Mouse (Mus musculus): Measurements from ENCODE around the gene Gabbr2. TPM values are rescaled to one million over a fixed set of nuclear protein-coding genes. Genes with fewer than 3 reads are reported as not detected.

The Gabbr2 gene
- not detected in 2 replicates for polyA plus RNA-seq (2012; ENCODE audit: insufficient read depth, low replicate concordance)

GRCm38 (mm10) chr4:46991016-46991958, at the start of gene Gabbr2:
Gene Gabbr2 (minus strand): TSS chr4:46991873.
- H3K27me3 ChIP-seq (replicated peaks): peaks cover 73% of the 10 kb centered on the region
- no peaks in the 10 kb centered on the region for H3K9me3 ChIP-seq
- no peaks in the 10 kb centered on the region for H3K4me1 ChIP-seq
- no peaks in the 10 kb centered on the region for H3K36me3 ChIP-seq (replicated peaks; ENCODE audit: low read length)
- TF ChIP-seq FLI1 (IDR thresholded peaks at IDR 0.05; ENCODE audit: low read length): no peak
- TF ChIP-seq GATA1 (IDR thresholded peaks at IDR 0.05; ENCODE audit: borderline replicate concordance, low read length): no peak
- H3K4me3 ChIP-seq (replicated peaks): no peak within 1 kb of the TSS

- Histone ChIP-seq H3K4me1 (peaks cover 23% of the 10 kb centered on the region), H3K4me3 (replicated peaks) (no peak overlapping the region), H3K27me3 (replicated peaks) (peaks cover 51% of the 10 kb centered on the region), H3K9me3 (no peaks in the 10 kb centered on the region), H3K36me3 (replicated peaks; ENCODE audit: low read length) (no peaks in the 10 kb centered on the region)
- TF ChIP-seq FLI1 (IDR thresholded peaks at IDR 0.05; ENCODE audit: low read length): no peak
- no peak for TF ChIP-seq GATA1 (IDR thresholded peaks at IDR 0.05; ENCODE audit: borderline replicate concordance, low read length)
Observed at GRCm38 (mm10) chr4:47039586-47039985, 47.9 kb upstream of the Gabbr2 start.

- TF ChIP-seq FLI1 (IDR thresholded peaks at IDR 0.05; ENCODE audit: low read length): no peak
- TF ChIP-seq GATA1 (IDR thresholded peaks at IDR 0.05; ENCODE audit: borderline replicate concordance, low read length): no peak
- no peak overlapping the region for H3K4me3 ChIP-seq (replicated peaks)
- H3K9me3 ChIP-seq: no peaks in the 10 kb centered on the region
- H3K4me1 ChIP-seq: peaks cover 11% of the 10 kb centered on the region
- H3K36me3 ChIP-seq (replicated peaks; ENCODE audit: low read length): no peaks in the 10 kb centered on the region
- H3K27me3 ChIP-seq (replicated peaks): peaks cover 57% of the 10 kb centered on the region
Observed at GRCm38 (mm10) chr4:47037321-47037657, 45.6 kb upstream of the Gabbr2 start.

- Histone ChIP-seq H3K4me1 (peaks cover 6% of the 10 kb centered on the region; the same call in 1 of the 2 replicates), H3K9me3 (no peaks in the 10 kb centered on the region), H3K36me3 (replicated peaks; ENCODE audit: low read length) (no peaks in the 10 kb centered on the region), H3K27me3 (replicated peaks) (peaks cover 58% of the 10 kb centered on the region), H3K4me3 (replicated peaks) (no peak overlapping the region)
- no peak for TF ChIP-seq FLI1 (IDR thresholded peaks at IDR 0.05; ENCODE audit: low read length)
- no peak for TF ChIP-seq GATA1 (IDR thresholded peaks at IDR 0.05; ENCODE audit: borderline replicate concordance, low read length)
Observed at GRCm38 (mm10) chr4:47036486-47037320, 45.0 kb upstream of the Gabbr2 start.

GRCm38 (mm10) chr4:47035536-47035935, 43.9 kb upstream of the Gabbr2 start:
- H3K36me3 ChIP-seq (replicated peaks; ENCODE audit: low read length): no peaks in the 10 kb centered on the region
- no peaks in the 10 kb centered on the region for H3K9me3 ChIP-seq
- H3K27me3 ChIP-seq (replicated peaks): peaks cover 59% of the 10 kb centered on the region
- H3K4me1 ChIP-seq: no peaks in the 10 kb centered on the region; the same call in 1 of the 2 replicates
- TF ChIP-seq FLI1 (IDR thresholded peaks at IDR 0.05; ENCODE audit: low read length) (no peak), GATA1 (IDR thresholded peaks at IDR 0.05; ENCODE audit: borderline replicate concordance, low read length) (no peak)
- H3K4me3 ChIP-seq (replicated peaks): no peak overlapping the region

GRCm38 (mm10) chr4:47032171-47032570, 40.5 kb upstream of the Gabbr2 start:
- Histone ChIP-seq H3K9me3 (no peaks in the 10 kb centered on the region), H3K27me3 (replicated peaks) (peaks cover 51% of the 10 kb centered on the region), H3K36me3 (replicated peaks; ENCODE audit: low read length) (no peaks in the 10 kb centered on the region), H3K4me1 (no peaks in the 10 kb centered on the region), H3K4me3 (replicated peaks) (no peak overlapping the region)
- TF ChIP-seq FLI1 (IDR thresholded peaks at IDR 0.05; ENCODE audit: low read length) (no peak), GATA1 (IDR thresholded peaks at IDR 0.05; ENCODE audit: borderline replicate concordance, low read length) (no peak)

GRCm38 (mm10) chr4:47028791-47029190, 37.1 kb upstream of the Gabbr2 start:
- Histone ChIP-seq H3K27me3 (replicated peaks) (peaks cover 40% of the 10 kb centered on the region), H3K4me3 (replicated peaks) (no peak overlapping the region), H3K9me3 (no peaks in the 10 kb centered on the region), H3K4me1 (no peaks in the 10 kb centered on the region; the same call in 1 of the 2 replicates), H3K36me3 (replicated peaks; ENCODE audit: low read length) (no peaks in the 10 kb centered on the region)
- TF ChIP-seq GATA1 (IDR thresholded peaks at IDR 0.05; ENCODE audit: borderline replicate concordance, low read length): no peak
- TF ChIP-seq FLI1 (IDR thresholded peaks at IDR 0.05; ENCODE audit: low read length): no peak

GRCm38 (mm10) chr4:47023949-47024348, 32.3 kb upstream of the Gabbr2 start:
- Histone ChIP-seq H3K9me3 (no peaks in the 10 kb centered on the region), H3K36me3 (replicated peaks; ENCODE audit: low read length) (no peaks in the 10 kb centered on the region), H3K4me1 (no peaks in the 10 kb centered on the region; the same call in 1 of the 2 replicates), H3K27me3 (replicated peaks) (peaks cover 47% of the 10 kb centered on the region), H3K4me3 (replicated peaks) (no peak overlapping the region)
- no peak for TF ChIP-seq GATA1 (IDR thresholded peaks at IDR 0.05; ENCODE audit: borderline replicate concordance, low read length)
- TF ChIP-seq FLI1 (IDR thresholded peaks at IDR 0.05; ENCODE audit: low read length): no peak

GRCm38 (mm10) chr4:47022804-47023603, 31.3 kb upstream of the Gabbr2 start:
- Histone ChIP-seq H3K4me3 (replicated peaks) (no peak overlapping the region), H3K4me1 (no peaks in the 10 kb centered on the region; the same call in 1 of the 2 replicates), H3K36me3 (replicated peaks; ENCODE audit: low read length) (no peaks in the 10 kb centered on the region), H3K9me3 (no peaks in the 10 kb centered on the region), H3K27me3 (replicated peaks) (peaks cover 50% of the 10 kb centered on the region)
- no peak for TF ChIP-seq FLI1 (IDR thresholded peaks at IDR 0.05; ENCODE audit: low read length)
- TF ChIP-seq GATA1 (IDR thresholded peaks at IDR 0.05; ENCODE audit: borderline replicate concordance, low read length): no peak

Measured in megakaryocyte, embryonic 14.5 days (primary cell).